Mouse (Mus musculus) right cerebral cortex, postnatal 36 days (tissue): ENCODE results near the gene Ncf4.

Experiments
- DNase-seq, 2 experiments: peaks; one replicate each; pipeline ENCODE4 v3.0.0; 2022; ENCODE audit warnings: low spot score in 2 of 2, mixed read lengths in 1 of 2

Ncf4 gene

GRCm38 (mm10) chr15:78310971-78311370 lies 66.4 kb downstream of the Ncf4 start:
- DNase-seq: no peak
